Mouse (Mus musculus) kidney, adult 10 weeks (tissue): ENCODE measurements around the gene Gm5580. TPM values are rescaled to one million over a fixed set of nuclear protein-coding genes. Genes with fewer than 3 reads are reported as not detected.

Experiments used
- polyA plus RNA-seq: library from polyadenylated mRNA; stranded (reverse); fragments of 350-450 nt; fragmentation: Illumina TruSeq; extraction: RNeasy Lipid Tissue Mini Kit (QIAGEN cat#74804); gene quantifications from one replicate; pipeline ENCODE4 v1.2.3, GENCODE M21; 2014; ENCODE audit warnings: low read depth, low replicate concordance

Gene Gm5580
- polyA plus RNA-seq, result not detected

DNA sequence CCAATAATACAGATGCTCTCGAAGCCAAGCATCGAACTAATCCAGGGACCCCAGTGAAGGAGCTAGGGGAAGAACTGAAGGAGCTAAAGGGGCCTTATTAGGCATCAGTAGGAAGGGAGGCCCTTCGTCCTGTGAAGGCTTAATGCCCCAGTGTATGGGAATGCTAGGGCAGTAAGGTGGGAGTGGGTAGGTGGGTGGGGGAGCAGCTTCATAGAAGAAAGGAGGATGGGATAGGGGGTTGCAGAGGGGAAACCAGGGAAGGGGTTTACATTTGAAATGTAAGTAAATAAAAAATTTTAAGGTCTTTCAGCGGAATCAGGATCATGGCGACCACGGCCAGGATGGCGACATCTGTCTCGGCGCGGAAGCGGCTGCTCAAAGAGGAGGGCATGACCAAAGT lies at the start of gene Gm5580:
Gene Gm5580, plus strand, starts transcription at position 301 of the 400 bp plus-strand sequence.

DNA sequence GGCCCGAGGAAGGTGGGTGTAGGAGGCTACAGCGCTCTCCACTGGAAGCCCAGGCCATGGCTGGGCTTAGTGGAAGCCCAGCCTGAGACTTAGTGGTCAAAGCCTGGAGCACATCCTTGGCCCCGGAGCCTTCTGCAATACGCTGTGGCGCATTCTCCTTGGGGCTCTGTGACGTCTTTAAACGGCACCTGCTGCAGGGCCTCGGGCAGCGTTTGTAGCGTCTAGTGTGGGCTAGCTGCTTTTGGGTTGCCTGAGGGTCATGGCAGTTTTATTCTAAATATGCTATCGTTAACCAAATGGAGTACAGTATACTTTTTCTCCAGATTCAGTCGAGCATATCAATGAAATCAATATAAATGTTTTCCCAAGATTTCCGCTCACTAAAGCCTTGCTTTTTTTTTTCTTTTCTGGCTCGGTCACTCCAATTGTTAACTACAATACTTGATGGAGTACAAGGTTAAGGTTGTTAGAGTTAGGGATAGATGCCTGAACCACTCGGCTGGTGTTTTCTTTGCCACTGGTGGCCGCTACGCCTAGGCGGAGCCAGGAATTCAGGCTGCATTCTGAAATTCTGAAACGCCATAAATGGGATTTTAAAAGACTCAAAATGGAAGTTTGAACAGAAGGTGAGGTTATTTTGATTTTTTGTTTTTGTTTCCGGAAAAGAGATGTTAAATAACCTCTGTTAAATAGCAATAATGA lies 44.5 kb upstream of the Gm5580 start, which contains the start of gene Olfr212:
Gene Olfr212, plus strand, starts transcription at position 215 of the 702 bp plus-strand sequence.

DNA sequence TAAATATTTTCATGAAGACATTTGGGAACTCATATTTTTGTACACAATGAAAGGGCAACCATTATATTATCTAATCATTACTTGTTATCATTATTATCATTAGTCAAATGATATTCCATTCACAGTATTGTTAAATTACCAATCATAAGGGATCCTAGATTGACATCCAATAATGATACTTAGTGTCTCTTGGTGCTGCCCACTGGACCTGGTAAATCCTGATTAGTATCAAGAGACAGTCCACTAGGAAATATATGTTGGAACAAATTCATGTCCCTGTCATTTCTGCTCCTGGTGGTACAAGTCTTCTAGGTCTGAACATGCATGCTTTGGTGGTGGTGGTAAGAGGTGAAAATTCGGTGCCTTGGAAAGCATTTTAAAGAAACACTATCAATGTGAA lies 12.8 kb upstream of the Gm5580 start, which contains the start of gene Olfr213:
Gene Olfr213, plus strand, starts transcription at position 301 of the 400 bp plus-strand sequence.

DNA sequence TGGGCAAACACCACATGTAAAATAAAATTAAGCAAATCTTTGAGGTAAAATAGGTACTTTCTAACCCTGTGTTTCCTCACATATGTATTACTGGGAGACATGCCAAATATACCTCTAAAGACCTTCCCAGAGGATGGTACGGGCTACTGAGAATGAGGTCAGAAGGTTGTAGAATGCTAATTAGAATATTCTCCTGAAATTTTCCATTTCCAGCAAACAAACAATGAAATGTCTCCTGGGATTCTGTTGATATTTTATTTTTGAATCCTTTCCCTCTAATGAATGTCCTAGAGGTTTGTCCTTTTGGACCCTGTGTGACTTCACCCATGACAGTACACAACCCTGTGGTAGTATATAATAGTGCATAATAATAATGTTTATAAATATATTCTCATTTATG lies 3.0 kb downstream of the Gm5580 start, which contains the start of gene Olfr214:
Gene Olfr214, plus strand, starts transcription at position 301 of the 400 bp plus-strand sequence.

DNA sequence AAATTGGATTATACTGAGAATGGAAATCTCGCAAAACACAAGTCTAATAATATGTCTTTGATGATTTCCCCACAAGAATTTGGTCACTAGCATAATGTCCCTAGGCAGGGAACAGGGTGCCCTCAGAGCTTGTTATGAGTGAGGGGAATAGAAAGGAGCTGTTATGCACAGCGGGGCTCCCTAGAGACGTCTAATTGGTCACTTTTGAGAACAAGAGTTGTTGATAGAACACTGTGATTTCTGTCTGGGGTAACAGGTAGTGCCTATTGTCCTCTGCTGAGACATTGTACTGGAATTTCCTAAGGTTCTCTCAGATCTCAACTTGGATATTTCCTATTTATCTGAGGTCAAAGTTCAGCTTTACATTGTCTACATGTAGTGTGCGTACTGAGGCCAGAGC lies 33.2 kb downstream of the Gm5580 start, which contains the start of gene Olfr215:
Gene Olfr215, minus strand, starts transcription at position 101 of the 400 bp plus-strand sequence.

Other genes with a start within 250 kb of the Gm5580 start
- 195 TPM for gene March8, start 213.1 kb upstream of the Gm5580 start, polyA plus RNA-seq
- 0.57 TPM for gene Alox5, start 90.0 kb upstream of the Gm5580 start, polyA plus RNA-seq
- not detected for gene Olfr211, start 62.0 kb upstream of the Gm5580 start, polyA plus RNA-seq
- gene Olfr212, start 44.6 kb upstream of the Gm5580 start, polyA plus RNA-seq, result not detected
- not detected for gene Olfr213, start 12.7 kb upstream of the Gm5580 start, polyA plus RNA-seq
- gene Olfr214, start 3.1 kb downstream of the Gm5580 start, polyA plus RNA-seq, result not detected
- gene Olfr215, start 33.1 kb downstream of the Gm5580 start, polyA plus RNA-seq, result not detected
- gene Zfp422, start 77.9 kb downstream of the Gm5580 start, polyA plus RNA-seq, result 68.3 TPM
- 1.2 TPM for gene Depp1, start 99.5 kb downstream of the Gm5580 start, polyA plus RNA-seq
- gene Rassf4, start 122.8 kb downstream of the Gm5580 start, polyA plus RNA-seq, result 2.0 TPM
- gene Tmem72, start 165.8 kb downstream of the Gm5580 start, polyA plus RNA-seq, result 24.4 TPM